Mouse (Mus musculus) testis, adult 2 months (tissue): ENCODE measurements at regions not wholly inside any gene's neighbourhood (a gene's known extent, or its start where the extent isn't known, plus 50 kb on each side); places are given as distances from the start of the nearest gene placed in this dataset.

ENCODE experiments used
- CTCF ChIP-seq: fragments of 200-500 bp; IDR thresholded peaks from 2 replicates; pipeline ENCODE4 v1.5.1; 2012; ENCODE audit warnings: low read depth, mild to moderate bottlenecking, inconsistent platforms, low read length, moderate library complexity; ENCODE audit not compliant: control insufficient read depth, insufficient read depth, insufficient replicate concordance
- POLR2A ChIP-seq: fragments of 200-500 bp; IDR thresholded peaks from 2 replicates; pipeline ENCODE4 v1.6.1; 2012; ENCODE audit warnings: low read depth, mild to moderate bottlenecking, inconsistent platforms, low read length, moderate library complexity; ENCODE audit not compliant: control insufficient read depth

GRCm38 (mm10) chr6:59537025-59537424 is 110.9 kb upstream of the Gprin3 start:
- no peak for TF ChIP-seq CTCF
- TF ChIP-seq POLR2A = no peak
